Mouse (Mus musculus): ENCODE results near the gene Gm10681.
"Not testable (repeated sequence)": the region's sequence is repeated elsewhere in the genome, so short reads cannot be mapped to it uniquely, and the experiment has no call there.

GRCm38 (mm10) chr3:98616786-98617185 is 28.2 kb upstream of the Gm10681 start:
- TF ChIP-seq POLR2A (IDR thresholded peaks at IDR 0.05; ENCODE audit: control insufficient read depth, extremely low read depth, insufficient read depth, low read length, poor library complexity); CTCF (IDR thresholded peaks at IDR 0.05; ENCODE audit: borderline replicate concordance, control insufficient read depth, extremely low read depth, insufficient read depth, low read length, poor library complexity): not testable (repeated sequence)
